Mouse (Mus musculus) ES-Bruce4 (cell line): ENCODE data around the gene Poglut1. TPM values are rescaled to one million over a fixed set of nuclear protein-coding genes. Genes with fewer than 3 reads are reported as not detected.

Experiments
- H3K27ac ChIP-seq: 2 replicates; pipeline ENCODE4 v1.5.1; 2012; ENCODE audit warnings: low read length, inconsistent platforms; ENCODE audit not compliant: insufficient read depth
- H3K27me3 ChIP-seq: 2 replicates; pipeline ENCODE4 v1.6.1; 2012; ENCODE audit warnings: mild to moderate bottlenecking, low read length, inconsistent platforms; ENCODE audit not compliant: control insufficient read depth, poor library complexity, insufficient read depth, severe bottlenecking
- H3K36me3 ChIP-seq: 2 replicates; pipeline ENCODE4 v1.6.1; 2012; ENCODE audit warnings: inconsistent platforms, mild to moderate bottlenecking, low read length, moderate library complexity; ENCODE audit not compliant: control insufficient read depth, poor library complexity, insufficient read depth, severe bottlenecking
- H3K4me1 ChIP-seq: one replicate; pipeline ENCODE4 v1.8.1; 2011; ENCODE audit warnings: low read length; ENCODE audit not compliant: control insufficient read depth, insufficient read depth
- H3K4me3 ChIP-seq: 2 replicates; pipeline ENCODE4 v1.5.1; 2011; ENCODE audit warnings: low read depth, mild to moderate bottlenecking, low read length
- H3K9ac ChIP-seq: 2 replicates; pipeline ENCODE4 v1.6.1; 2012; ENCODE audit warnings: low read depth, mild to moderate bottlenecking, inconsistent platforms; ENCODE audit not compliant: poor library complexity, severe bottlenecking
- H3K9me3 ChIP-seq: replicated peaks from 2 replicates; pipeline ENCODE4 v1.6.1; 2012; ENCODE audit warnings: mild to moderate bottlenecking, low read length, inconsistent platforms; ENCODE audit not compliant: control insufficient read depth, poor library complexity, insufficient read depth, severe bottlenecking
- CTCF ChIP-seq: IDR thresholded peaks from one replicate; pipeline ENCODE4 v1.8.1; 2011; ENCODE audit warnings: low read depth, low read length
- EP300 ChIP-seq: IDR thresholded peaks from 2 replicates; pipeline ENCODE4 v1.6.1; 2011; ENCODE audit warnings: low read depth, low read length; ENCODE audit not compliant: insufficient read depth
- POLR2A ChIP-seq: IDR thresholded peaks from one replicate; pipeline ENCODE4 v1.8.1; 2011; ENCODE audit warnings: low read length; ENCODE audit not compliant: insufficient read depth
- polyA plus RNA-seq: library from polyadenylated mRNA; stranded (reverse); fragments of >200 nt; gene quantifications from 2 replicates; pipeline ENCODE4 v1.2.4, GENCODE M21; 2011; ENCODE audit warnings: low read depth; ENCODE audit not compliant: missing spikeins, insufficient read depth, insufficient read length

Poglut1 gene
- polyA plus RNA-seq, 1 experiment = 99.5 TPM

GRCm38 (mm10) chr16:38522129-38523084 is 27.7 kb downstream of the Poglut1 start, which contains the start of gene Timmdc1:
Gene Timmdc1, minus strand, starts transcription at chr16:38522663.
- no peak for TF ChIP-seq CTCF
- peak; percentile 83 for TF ChIP-seq POLR2A
- TF ChIP-seq EP300 = 0 out of 2 replicates have a peak, but pooled peaks have one; percentile 23
- peak within 1 kb of the TSS; percentile 71 for H3K27ac ChIP-seq
- H3K27me3 ChIP-seq = no peaks in the 10 kb centered on the region
- peak within 1 kb of the TSS; percentile 86 for H3K4me3 ChIP-seq
- H3K9me3 ChIP-seq = no peaks in the 10 kb centered on the region
- peaks cover 1% of the 10 kb centered on the region for H3K4me1 ChIP-seq
- H3K36me3 ChIP-seq = peaks cover 46% of the 10 kb centered on the region
- H3K9ac ChIP-seq = peak within 1 kb of the TSS; percentile 89

- Histone ChIP-seq H3K36me3 (peaks cover 40% of the 10 kb centered on the region), H3K4me1 (peaks cover 1% of the 10 kb centered on the region), H3K4me3 (peak overlapping the region; percentile 63), H3K27me3 (no peaks in the 10 kb centered on the region), H3K9ac (peak overlapping the region; percentile 89), H3K27ac (no peak overlapping the region), H3K9me3 (no peaks in the 10 kb centered on the region)
- TF ChIP-seq EP300 (no peak), CTCF (no peak), POLR2A (no peak)
Observed at GRCm38 (mm10) chr16:38521211-38521987, 28.7 kb downstream of the Poglut1 start.

GRCm38 (mm10) chr16:38519140-38519539 is 30.9 kb downstream of the Poglut1 start:
- H3K27ac ChIP-seq = no peak overlapping the region
- no peak overlapping the region for H3K9ac ChIP-seq
- TF ChIP-seq CTCF = no peak

GRCm38 (mm10) chr16:38510846-38511245 is 39.2 kb downstream of the Poglut1 start:
- no peak for TF ChIP-seq EP300
- no peak for TF ChIP-seq CTCF
- no peak for TF ChIP-seq POLR2A
- H3K27ac ChIP-seq = no peak overlapping the region
- 0 out of 2 replicates have a peak, but pooled peaks cover 7% of the 10 kb centered on the region for H3K36me3 ChIP-seq
- H3K4me1 ChIP-seq = no peaks in the 10 kb centered on the region
- H3K4me3 ChIP-seq = no peak overlapping the region
- no peaks in the 10 kb centered on the region for H3K27me3 ChIP-seq
- no peak overlapping the region for H3K9ac ChIP-seq
- no peaks in the 10 kb centered on the region for H3K9me3 ChIP-seq

More at GRCm38 (mm10) chr16:38519140-38519539, 30.9 kb downstream of the Poglut1 start:
- Histone ChIP-seq H3K36me3 (peaks cover 25% of the 10 kb centered on the region), H3K9me3 (no peaks in the 10 kb centered on the region), H3K4me3 (no peak overlapping the region), H3K4me1 (peaks cover 1% of the 10 kb centered on the region), H3K27me3 (no peaks in the 10 kb centered on the region)

GRCm38 (mm10) chr16:38506041-38506634 is 43.9 kb downstream of the Poglut1 start:
- TF ChIP-seq CTCF (peak; percentile 75), POLR2A (no peak), EP300 (no peak)
- Histone ChIP-seq H3K36me3 (0 out of 2 replicates have a peak, but pooled peaks cover 2% of the 10 kb centered on the region), H3K27ac (no peak overlapping the region), H3K27me3 (no peaks in the 10 kb centered on the region), H3K9me3 (no peaks in the 10 kb centered on the region), H3K4me3 (no peak overlapping the region), H3K9ac (no peak overlapping the region), H3K4me1 (no peaks in the 10 kb centered on the region)
